Mouse (Mus musculus) heart, adult 2 months (tissue): ENCODE measurements around the gene Brd1.

Experiments
- CTCF ChIP-seq: fragments of 200-600 bp; IDR thresholded peaks from 2 replicates; pipeline ENCODE4 v1.8.1; 2022; ENCODE audit warnings: antibody characterized with exemption, mild to moderate bottlenecking, moderate library complexity
- POLR2A ChIP-seq: fragments of 200-500 bp; IDR thresholded peaks from 2 replicates; pipeline ENCODE4 v1.6.1; 2011; ENCODE audit warnings: mild to moderate bottlenecking, low read depth, low read length, control low read depth; ENCODE audit not compliant: insufficient read depth

DNA sequence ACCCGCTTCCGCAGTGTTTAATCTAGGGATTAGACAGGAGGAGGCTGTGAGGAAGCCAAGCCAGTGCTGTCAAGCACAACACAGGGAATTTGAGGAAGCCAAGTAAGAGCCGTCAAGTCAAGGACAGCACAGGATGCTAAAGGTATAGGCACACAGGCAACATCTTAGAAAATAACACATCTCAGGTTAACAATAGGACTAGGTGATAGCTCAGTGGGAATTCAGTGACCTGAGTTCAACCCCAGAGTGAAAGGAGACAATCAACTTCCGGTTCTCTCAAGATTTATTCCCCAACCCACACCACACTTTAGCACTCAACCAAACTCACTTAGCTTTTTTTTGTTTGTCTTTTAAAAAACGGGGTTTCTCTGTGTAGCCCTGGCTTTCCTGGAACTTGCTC lies 34.5 kb downstream of the Brd1 start:
- no peak for TF ChIP-seq CTCF
- TF ChIP-seq POLR2A: no peak
